Mouse (Mus musculus) brain, embryonic 14.5 days (tissue): Measurements from ENCODE around the gene Fbln7.

ENCODE experiments used
- CTCF ChIP-seq: fragments of 200-500 bp; IDR thresholded peaks from 2 replicates; pipeline ENCODE4 v1.5.1; 2012; ENCODE audit warnings: inconsistent platforms, mild to moderate bottlenecking, moderate library complexity, borderline replicate concordance; ENCODE audit not compliant: insufficient read depth, insufficient read length; ENCODE audit errors: extremely low read depth
- POLR2A ChIP-seq: fragments of 200-500 bp; IDR thresholded peaks from 2 replicates; pipeline ENCODE4 v1.6.1; 2012; ENCODE audit warnings: mild to moderate bottlenecking, inconsistent platforms, borderline replicate concordance; ENCODE audit not compliant: poor library complexity, insufficient read depth, insufficient read length, severe bottlenecking; ENCODE audit errors: extremely low read depth

GRCm38 (mm10) chr2:128924799-128925198, 62.0 kb downstream of the Fbln7 start:
- TF ChIP-seq CTCF, result no peak
- TF ChIP-seq POLR2A, result no peak
